Comparison of ENCODE assay signal across 11 mouse cellular contexts in genomic region chr10:86418931-86419330, GRCm38 (mm10).
A peak's percentile ranks its signal among the peaks of the same experiment; 100 is the strongest.
DNase-seq lines count a peak whose midpoint lies in the region; ATAC-seq and TF ChIP-seq lines count a peak whose summit lies in the region.
"Had no signal": no experiment of that assay in that cellular context is flagged by ENCODE, and none has a peak within 500 bp of the region (broad histone marks: within the 10 kb centered on the region; RNA-seq: fewer than 3 reads in every experiment).

No protein-coding gene starts in this region.

- WGBS in liver, adult 2 months, result 8% methylated on average over 5 of the region's 5 CpGs
- WGBS in liver, embryonic 11.5 days, result 73% methylated on average over 5 of the region's 5 CpGs

- ATAC-seq in liver, embryonic 11.5 days (replicated peaks; ENCODE audit: low FRiP score), result no peak
- ATAC-seq in inflammation-experienced regulatory T-cells, adult 6 months, result no peak

- no peak overlapping the region for H3K27ac ChIP-seq in liver, adult 2 months (replicated peaks; ENCODE audit: insufficient read depth, low read depth, low read length)
- H3K27ac ChIP-seq in liver, embryonic 11.5 days (ENCODE audit: low read depth, low read length), result no peak overlapping the region
- H3K27ac ChIP-seq: hindbrain, embryonic 14.5 days; lung, embryonic 15.5 days had no signal

- DNase-seq in liver, adult 2 months (ENCODE audit: extremely low read depth, low read depth, low spot score), result peak; percentile 91
- DNase-seq in liver, embryonic 11.5 days (ENCODE audit: low spot score), result no peak
- DNase-seq in cerebellum, adult 9-10 months, result peak; percentile 62
- peak; percentile 37 to 52 for DNase-seq in heart, postnatal 14 days
- peak; percentile 76 for DNase-seq in lung, postnatal 36 days
- no peak for DNase-seq in urinary bladder, adult 2 months (ENCODE audit: low spot score)
- no peak for DNase-seq in MN1 (ENCODE audit: low spot score)

- no peak overlapping the region for H3K4me2 ChIP-seq in liver, embryonic 11.5 days
- H3K4me2 ChIP-seq: hindbrain, embryonic 14.5 days; lung, embryonic 15.5 days had no signal

- H3K79me2 ChIP-seq in liver, adult 2 months (ENCODE audit: control insufficient read depth, insufficient read depth, low read length), result no peaks in the 10 kb centered on the region

- no peak overlapping the region for H3K4me3 ChIP-seq in liver, adult 2 months (ENCODE audit: insufficient read depth, low read depth, low read length)
- H3K4me3 ChIP-seq in liver, embryonic 11.5 days (ENCODE audit: low read depth, low read length), result no peak overlapping the region
- H3K4me3 ChIP-seq: lung, embryonic 15.5 days had no signal

- TF ChIP-seq CTCF in liver, adult 2 months (IDR thresholded peaks at IDR 0.05; ENCODE audit: low read depth, low read length), result no peak

- no peaks in the 10 kb centered on the region for H3K36me3 ChIP-seq in liver, adult 2 months (ENCODE audit: control insufficient read depth, insufficient read depth, low read length)
- H3K36me3 ChIP-seq in liver, embryonic 11.5 days (ENCODE audit: control insufficient read depth, insufficient read depth, low read length), result no peaks in the 10 kb centered on the region
- H3K36me3 ChIP-seq: G1E; lung, embryonic 15.5 days had no signal

- no peak for TF ChIP-seq POLR2A in liver, adult 2 months (IDR thresholded peaks at IDR 0.05; ENCODE audit: extremely low read depth, insufficient read depth, low read length)

- intact Hi-C loops in heart, postnatal 14 days (cut with DNase I), result no loop called here

- H3K9me3 ChIP-seq in liver, embryonic 11.5 days (ENCODE audit: control insufficient read depth, low read length), result no peaks in the 10 kb centered on the region
- H3K9me3 ChIP-seq: G1E; lung, embryonic 15.5 days had no signal

- no peaks in the 10 kb centered on the region for H3K27me3 ChIP-seq in liver, adult 2 months (ENCODE audit: control insufficient read depth, insufficient read depth, low read length)
- no peaks in the 10 kb centered on the region for H3K27me3 ChIP-seq in liver, embryonic 11.5 days (replicated peaks; ENCODE audit: control insufficient read depth, insufficient read depth, low read length)
- H3K27me3 ChIP-seq: lung, embryonic 15.5 days had no signal

- H3K4me1 ChIP-seq in liver, adult 2 months (ENCODE audit: control insufficient read depth, insufficient read depth, low read length), result peaks cover 6% of the 10 kb centered on the region
- H3K4me1 ChIP-seq in liver, embryonic 11.5 days (replicated peaks; ENCODE audit: control insufficient read depth, insufficient read depth, low read length), result no peaks in the 10 kb centered on the region

- H3K9ac ChIP-seq in liver, adult 2 months (ENCODE audit: low read depth, low read length), result no peak overlapping the region
- no peak overlapping the region for H3K9ac ChIP-seq in liver, embryonic 11.5 days (ENCODE audit: low read depth, low read length)
- H3K9ac ChIP-seq: hindbrain, embryonic 14.5 days; lung, embryonic 15.5 days had no signal

Comparison
In these comparisons a context has a peak if more than half of its experiments do, and no peak if none do; other contexts are left out.
1. DNase-seq: peak in liver, adult 2 months (single experiment), cerebellum, adult 9-10 months (single experiment), heart, postnatal 14 days (2 of 2) and lung, postnatal 36 days (single experiment); none in liver, embryonic 11.5 days (single experiment), urinary bladder, adult 2 months (single experiment) and MN1 (single experiment).